Mouse (Mus musculus) thymus, adult 2 months (tissue): ENCODE measurements around the gene Erg.

Experiments used
- CTCF ChIP-seq: fragments of 200-500 bp; IDR thresholded peaks from 2 replicates; pipeline ENCODE4 v1.5.1; 2012; ENCODE audit warnings: mild to moderate bottlenecking, control low read depth, low read length, moderate library complexity, borderline replicate concordance; ENCODE audit not compliant: control insufficient read depth, poor library complexity, insufficient read depth; ENCODE audit errors: extremely low read depth
- POLR2A ChIP-seq: fragments of 200-500 bp; IDR thresholded peaks from 2 replicates; pipeline ENCODE4 v1.6.1; 2012; ENCODE audit warnings: mild to moderate bottlenecking, low read length, control low read depth, moderate library complexity; ENCODE audit not compliant: control insufficient read depth, poor library complexity, insufficient read depth; ENCODE audit errors: extremely low read depth

- no peak for TF ChIP-seq POLR2A
- no peak for TF ChIP-seq CTCF
Measured at GRCm38 (mm10) chr16:95472771-95473170, 113.6 kb downstream of the Erg start.
